Mouse (Mus musculus): Measurements from ENCODE around the gene Ptch1.
A peak's percentile ranks its signal among the peaks of the same experiment; 100 is the strongest.

The Ptch1 gene

DNA sequence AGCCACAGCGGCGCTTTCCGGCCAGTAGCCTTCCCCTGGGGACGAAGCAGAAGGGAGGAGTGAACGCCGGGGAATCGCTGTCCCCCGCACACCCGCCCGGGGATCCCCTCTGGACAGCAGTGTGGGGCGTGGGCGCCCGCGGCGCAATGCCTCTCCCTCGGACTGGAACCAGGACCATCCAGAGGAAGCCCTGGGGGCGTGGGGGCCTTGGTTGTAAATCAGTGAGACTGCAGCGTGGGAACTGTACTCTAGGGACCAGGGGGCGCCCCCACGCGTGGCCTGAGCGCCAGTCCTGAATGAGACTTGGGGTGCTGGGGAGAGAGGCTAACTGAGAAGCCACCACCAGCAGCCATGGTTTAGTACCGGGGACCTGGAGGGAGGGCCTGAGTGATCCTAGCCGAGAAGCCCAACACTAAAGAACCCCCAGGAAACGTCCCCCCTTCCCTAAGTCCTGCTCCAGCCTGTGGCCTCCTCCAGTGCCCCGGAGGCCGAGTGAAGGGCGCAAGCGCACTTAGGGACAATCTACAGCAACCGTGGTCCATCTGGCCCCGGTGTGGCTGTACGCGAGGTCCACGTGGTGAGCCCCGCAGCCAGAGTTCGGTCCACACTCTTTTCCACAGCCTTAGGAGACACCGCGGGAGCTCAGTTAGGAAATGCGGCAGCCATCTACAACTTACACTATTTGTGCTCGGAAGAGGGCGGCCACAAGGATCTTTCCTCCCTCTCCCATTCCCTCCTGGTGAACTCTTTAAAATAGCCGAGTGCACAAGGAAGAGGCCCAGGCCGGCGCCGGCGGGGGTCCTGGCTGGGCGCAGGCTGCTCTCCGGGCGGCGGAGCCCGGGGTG is 9.4 kb downstream of the Ptch1 start:
- peak; percentile 59 for DNase-seq (ENCODE audit: low spot score)

DNA sequence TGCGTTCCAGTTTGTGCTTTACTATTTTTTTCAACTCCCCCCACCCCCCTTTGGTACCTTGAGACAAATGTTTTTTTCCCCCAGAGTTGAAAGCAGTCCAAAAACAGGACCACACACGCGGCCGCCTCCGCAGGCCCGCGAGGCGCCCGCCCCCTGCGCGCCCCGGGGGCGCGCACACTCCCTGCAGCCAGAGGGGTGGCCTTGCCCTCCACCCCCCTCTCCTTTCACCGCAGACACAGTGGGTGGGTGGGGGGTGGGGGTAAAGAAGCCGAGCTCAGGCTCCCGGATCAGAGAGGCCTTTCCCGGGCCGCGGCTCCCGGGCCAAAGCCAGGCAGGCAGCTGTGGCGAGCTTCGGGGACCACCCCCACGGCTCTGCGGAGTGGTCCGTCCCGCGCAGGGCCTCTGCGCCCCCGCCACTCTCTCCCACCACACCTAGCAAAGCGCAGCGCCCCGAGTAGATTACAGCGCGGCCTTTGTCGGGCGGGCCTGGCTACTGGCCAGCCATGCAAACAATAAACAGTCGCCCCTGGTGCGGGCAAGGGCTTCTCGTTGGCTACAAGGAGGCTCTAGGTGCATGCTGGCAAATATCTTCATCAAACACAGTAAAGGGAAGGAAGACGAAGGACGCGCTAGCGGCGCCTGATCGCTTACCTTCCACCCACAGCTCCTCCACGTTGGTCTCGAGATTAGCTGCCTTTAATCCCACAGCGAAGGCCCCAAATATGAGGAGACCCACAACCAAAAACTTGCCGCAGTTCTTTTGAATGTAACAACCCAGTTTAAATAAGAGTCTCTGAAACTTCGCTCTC is 10.2 kb downstream of the Ptch1 start:
- peak; percentile 81 for DNase-seq (ENCODE audit: low spot score)

DNA sequence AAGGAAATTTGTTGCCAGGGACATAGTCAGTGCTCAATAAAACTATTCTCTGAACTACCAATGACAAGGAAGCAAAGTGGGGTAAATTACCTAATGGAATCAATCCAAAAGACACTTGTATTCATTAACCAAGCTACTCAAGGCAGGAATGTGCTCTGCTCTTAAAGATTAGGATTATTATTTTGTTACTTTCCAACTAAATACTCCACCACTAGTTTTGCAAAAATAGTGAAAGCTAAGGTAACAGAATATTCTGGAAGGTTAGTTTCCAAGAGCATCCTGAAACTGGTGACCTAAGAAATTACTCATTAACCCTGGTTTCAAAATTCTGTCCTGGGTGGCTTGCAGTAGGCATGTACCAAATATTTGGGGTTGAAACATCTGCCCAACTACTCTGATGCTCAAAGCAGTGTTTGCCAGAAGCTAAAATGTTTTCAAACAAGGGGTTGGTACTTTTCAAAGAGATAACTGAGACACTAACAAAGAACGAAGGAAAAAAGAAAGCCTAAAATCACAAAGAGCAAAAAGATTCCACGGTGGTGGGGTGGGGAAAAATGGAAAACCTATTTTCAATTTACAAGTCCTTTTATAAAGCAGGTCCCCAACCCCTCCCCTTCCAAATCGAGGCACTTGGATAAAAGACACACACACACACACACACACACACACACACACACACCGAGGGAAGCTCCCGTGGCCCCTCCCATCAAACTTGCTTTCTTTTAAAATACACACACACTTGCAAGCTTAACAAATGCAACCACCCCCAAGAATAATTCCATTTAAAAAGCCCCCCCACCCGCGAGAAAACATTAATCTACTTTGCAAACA is 11.0 kb downstream of the Ptch1 start:
- no peak for DNase-seq (ENCODE audit: low spot score)

DNA sequence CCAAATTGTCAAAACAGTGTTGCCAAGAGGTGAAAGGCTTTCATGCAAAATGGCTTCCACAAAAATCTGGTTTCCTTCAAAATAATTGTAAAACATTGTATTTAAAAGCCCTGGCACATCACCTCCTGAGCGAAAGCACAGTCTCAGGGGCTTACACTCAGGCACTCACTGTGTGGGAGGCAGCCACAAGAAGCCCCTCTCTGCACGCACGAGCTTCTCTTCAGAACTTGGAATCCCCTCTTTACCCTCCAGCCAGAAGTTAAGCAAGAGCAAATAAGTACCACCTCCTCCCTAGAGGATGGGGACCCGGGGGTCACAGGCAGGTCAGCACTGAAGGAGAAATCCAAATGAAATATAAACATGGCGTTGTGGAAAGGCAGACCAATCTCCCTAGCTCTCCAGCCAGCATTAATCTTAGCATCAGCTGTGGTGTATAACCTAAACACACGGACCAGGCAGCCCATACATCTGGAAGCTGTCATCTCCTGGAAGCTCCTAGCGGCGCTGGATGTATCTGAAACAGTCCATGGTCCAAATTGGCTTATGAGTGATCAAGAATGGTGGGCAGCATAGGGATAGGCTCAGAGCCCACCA is 15.0 kb downstream of the Ptch1 start:
- DNase-seq (ENCODE audit: low spot score) = peak; percentile 69

DNA sequence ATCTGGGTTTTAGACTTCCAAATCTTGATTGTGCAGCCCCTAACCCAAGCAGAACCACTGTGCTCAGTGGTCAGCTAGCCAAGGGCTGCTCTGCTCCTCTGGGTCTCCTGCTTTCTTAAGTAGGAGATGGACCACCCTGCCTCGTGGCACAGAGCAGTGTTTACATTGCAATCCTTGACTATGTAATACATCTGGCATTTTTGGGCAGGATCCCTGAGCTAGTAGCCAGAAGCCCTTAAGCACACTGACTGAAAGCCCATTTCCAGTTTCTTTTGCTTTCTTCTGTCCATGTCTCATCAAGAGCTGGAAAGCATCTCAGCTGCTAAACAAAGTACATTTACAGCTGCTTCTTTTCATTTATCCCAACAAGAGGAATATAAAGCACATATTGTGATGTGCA is 17.0 kb downstream of the Ptch1 start:
- DNase-seq (ENCODE audit: low spot score) = no peak

DNA sequence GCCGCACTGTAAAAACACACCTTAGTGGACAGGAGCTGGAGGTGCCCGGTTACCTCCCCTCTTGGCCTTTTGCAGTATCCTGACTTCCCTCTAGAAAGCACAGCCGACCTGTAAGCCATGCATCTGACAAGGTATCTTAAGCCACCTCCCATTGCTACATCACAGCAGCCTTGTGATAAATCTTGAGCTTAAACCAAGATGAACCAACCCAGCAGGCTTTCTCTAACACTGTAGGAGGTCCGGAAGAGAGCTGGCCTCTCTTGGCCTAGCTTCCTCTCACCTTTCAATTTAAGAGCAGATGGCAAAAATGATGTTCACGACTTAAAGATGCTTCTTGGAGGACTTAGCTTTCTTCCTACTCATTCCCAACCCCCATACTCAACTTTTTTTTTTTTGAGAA is 17.5 kb downstream of the Ptch1 start:
- DNase-seq (ENCODE audit: low spot score) = no peak

DNA sequence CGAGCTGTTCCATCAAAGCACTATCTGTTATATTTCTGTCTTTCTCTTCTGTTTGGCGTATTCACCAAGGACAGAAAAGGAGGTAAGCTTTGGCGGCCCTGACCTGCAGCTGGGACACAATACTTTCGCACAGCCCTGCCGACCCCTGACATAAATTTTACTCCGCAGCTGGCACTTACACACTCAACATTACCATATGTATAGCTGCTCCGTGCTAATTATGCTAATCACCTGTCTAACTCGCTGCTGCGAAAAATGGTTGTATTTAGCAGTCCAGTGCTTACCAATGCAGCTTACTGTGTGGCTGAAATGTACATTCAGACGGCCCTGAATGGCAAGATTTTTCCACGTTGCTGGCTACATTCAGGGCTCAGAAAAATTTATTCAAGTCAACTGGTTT is 18.8 kb downstream of the Ptch1 start:
- peak; percentile 78 for DNase-seq (ENCODE audit: low spot score)

DNA sequence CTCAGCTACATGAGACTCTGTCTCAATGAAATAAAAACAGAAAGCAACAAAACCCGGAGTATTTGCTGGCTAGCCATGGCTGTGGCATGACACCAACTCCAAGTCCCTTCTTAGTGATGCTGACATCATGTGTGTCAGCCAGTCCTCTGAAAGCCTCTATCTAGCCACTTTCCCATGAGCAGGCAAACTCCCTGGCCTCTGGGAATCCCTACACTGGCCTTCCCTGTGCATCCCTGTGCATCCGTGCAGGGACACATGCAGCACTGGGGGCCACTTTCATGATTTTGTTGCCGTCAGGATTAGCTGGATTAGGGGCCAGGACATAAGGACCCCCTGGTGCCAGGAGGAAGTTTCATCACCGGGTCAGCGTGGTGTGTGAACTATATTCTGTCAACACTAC is 20.0 kb downstream of the Ptch1 start:
- DNase-seq (ENCODE audit: low spot score) = no peak

DNA sequence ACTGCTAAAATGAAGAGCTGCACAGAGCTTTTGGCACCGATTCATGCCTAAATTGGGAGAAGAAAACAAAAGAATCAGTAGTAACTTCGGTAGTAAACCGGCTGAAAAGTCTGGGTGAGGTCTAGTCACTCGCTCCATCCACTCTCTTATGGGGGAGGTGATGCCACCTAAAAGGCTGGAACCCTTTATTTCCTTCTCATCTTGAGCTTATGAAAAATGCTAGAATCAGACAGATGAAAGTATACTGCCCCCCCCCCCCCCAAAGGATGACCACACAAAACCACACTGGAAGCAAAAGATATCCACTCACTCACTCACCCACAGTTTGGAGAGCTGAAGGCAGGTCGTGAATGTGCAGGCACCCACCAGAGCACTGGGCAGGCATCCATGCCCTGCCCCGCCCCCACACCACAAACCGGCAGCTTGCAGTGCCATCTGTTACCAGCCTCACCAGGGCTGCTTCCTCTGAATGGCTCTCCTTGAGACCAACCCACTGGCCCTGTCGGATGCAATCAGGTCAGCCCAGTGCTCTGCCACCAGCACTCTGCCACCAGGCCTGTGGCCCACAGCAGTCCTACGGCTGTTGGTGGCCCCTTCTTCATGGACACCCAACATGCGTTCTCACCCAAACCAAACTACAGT is 21.0 kb downstream of the Ptch1 start:
- DNase-seq (ENCODE audit: low spot score) = no peak

DNA sequence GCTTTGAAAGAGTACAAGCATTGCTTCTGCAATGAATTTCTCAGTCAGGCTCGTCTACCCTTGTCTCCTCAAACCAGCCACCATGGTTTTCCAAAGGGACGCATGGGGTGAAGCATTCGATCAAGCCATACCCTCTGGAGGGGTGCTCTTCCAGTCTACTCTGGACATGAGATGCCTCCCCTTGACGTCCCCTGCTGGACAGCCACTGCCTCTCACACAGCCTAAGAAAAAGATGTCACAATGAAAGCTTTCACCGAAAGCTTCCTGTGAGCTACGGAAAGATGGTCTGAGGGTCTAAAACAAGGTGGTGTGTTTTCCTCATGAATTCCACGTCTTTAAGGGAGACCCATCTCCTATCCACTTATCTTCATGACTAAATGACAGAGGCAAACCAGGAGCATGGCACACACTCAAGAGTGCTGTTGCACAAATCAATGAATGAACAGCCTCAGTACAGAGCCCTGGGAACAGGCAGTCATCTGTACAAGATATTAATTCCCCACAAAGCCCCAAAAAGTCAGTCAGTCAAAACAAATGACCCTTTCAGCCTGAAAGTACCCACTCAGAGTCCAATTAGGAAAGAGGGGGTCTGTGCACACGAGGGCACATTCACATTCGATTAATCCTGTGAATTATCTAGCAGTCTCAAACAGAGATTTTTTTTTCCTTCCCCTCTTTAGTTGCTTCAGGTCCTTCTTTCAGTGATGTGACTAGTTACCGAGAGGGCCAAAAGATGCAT is 21.7 kb downstream of the Ptch1 start:
- no peak for DNase-seq (ENCODE audit: low spot score)

DNA sequence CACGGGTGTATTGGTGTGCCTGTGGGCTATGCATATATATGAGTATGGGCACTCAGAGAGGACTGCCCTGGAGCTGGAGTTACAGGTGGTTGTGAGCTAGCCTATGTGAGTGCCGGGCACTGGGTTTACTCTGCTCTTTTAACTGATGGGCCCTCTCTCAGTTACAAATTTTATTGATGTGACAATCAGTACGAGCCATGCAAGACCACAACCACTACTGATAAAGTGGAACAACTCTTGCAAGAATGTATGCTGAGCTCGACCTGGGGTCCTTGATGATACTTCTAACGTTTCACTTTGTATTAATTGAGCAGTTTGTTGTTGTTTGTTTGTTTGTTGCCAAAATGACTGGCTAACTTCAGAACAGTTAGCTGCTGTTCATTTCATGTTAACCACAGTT is 23.0 kb downstream of the Ptch1 start:
- no peak for DNase-seq (ENCODE audit: low spot score)

DNA sequence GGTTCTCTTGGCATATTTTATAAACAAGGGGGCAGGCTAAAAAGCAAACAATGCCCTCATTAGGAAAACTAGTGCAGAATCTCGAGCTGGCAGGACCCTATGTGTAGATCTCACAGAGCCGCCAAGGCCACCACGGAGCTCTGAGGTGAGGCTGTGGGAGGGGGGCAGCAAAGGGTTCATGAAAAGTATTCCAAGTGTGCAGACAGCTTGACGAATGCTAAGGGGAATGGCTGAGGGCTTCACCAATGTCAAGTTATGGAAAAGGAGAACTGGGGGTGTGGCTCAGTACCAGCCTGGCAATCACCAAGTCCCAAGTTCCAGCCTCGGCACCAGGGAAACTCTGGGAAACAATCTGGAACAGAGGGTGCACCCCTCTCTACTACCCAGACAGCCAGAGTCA is 24.2 kb downstream of the Ptch1 start:
- DNase-seq (ENCODE audit: low spot score) = no peak

DNA sequence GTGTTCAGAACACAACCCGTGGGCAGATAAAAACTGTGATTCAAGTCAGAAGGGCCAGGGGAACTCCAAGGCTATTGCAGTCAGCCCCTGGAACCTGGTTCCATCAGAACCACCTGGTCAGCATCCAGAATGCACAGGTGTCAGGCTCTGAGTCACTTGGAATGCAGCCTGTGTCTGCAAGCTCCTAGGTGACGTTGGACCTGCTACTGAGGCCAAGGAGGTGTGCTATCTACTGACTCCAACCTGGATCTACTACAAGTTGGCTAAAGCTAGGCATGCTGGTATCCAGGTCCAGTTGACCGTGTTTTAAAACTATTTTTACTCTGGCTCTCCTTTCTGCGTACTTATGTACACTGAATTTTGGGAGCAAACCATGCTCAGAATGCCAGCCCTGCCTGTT is 24.8 kb downstream of the Ptch1 start:
- DNase-seq (ENCODE audit: low spot score) = no peak

DNA sequence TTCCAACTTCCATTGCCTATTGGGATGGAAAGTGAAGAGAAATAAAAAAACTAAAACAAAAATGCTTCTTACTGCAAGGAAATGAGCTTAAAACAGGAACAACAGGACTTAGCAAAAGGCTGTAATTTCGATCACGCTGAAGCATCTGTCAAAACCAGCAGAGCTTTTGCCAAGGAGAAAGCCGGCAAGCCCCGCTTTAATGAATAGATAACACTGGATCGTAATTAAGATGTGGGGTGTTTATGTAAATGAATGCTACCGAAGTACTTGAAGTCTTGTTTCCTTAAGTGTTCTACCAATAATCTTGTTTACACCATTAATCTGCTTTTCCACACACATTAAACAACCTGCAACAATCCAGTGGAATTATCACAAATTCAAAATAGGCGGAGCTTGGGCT is 28.1 kb downstream of the Ptch1 start:
- no peak for DNase-seq (ENCODE audit: low spot score)

DNA sequence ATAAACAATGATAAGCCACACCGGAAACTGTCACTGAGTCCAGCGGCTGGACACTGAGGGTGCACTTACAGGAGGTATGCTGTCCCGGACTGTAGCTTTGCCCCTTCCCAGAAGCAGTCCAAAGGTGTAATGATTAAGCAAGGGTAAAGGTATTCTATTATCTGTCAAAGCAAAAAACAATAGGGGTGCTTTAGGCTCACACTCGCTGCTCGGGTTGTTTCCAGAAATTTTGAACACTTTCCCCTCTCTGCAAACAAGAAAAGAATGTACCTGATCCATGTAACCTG is 28.5 kb downstream of the Ptch1 start:
- DNase-seq (ENCODE audit: low spot score) = no peak

DNA sequence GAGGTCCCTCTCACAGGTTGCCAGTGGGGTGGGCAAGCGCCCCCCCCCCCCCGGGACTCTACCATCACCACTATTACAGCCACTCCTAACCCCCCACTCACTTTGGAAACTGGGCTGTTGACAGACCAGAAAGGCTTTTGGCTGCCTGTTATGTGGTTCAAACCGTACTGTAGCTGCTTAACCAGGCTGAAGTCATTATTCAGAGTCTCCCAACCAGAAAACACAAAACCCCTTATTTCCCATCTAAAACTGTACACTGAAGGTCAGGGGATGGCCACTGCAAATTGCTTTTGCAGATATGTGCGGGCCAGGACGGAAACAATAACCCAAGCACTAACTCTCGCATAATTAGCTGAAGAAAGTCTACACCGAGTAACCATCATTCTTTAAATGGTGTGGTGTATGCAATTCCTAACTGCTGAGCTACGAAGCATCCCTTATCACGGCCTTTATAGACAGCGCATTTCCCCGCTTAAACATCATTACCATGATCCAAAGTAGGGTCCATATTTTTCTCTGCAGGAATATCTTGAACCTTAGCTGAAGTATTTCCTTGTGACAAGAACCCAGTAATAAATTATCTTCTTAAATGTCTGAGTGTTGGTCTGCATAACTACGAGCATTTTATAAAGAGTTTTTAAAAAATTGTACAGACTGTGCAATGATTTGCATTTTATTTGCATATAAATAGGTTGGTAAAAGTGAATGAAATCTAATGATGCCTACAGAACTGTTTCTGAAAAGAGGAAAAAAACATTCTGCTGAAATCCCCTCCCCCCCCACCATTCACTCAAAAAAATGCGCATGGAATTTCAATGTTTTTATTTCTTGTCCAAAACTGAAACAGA is 29.1 kb downstream of the Ptch1 start:
- no peak for DNase-seq (ENCODE audit: low spot score)

DNA sequence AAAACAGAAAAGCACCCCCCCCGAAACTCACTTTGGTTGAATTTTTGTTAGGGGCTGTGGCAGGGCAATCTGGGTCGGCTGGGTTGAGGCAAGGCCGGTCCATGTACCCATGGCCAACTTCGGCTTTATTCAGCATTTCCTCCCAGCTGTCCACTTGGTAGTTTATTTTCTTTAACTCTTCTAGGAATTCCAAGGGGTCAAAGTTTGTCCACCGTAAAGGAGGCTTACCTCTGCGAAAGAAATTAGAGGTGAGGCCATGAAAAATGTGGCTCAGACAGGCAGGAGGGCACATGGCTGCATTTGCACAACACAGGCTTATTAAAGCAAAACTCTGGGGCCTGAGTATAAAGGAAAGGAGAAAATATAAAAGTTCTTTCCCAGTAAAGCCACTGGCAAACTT is 29.9 kb downstream of the Ptch1 start:
- no peak for DNase-seq (ENCODE audit: low spot score)

DNA sequence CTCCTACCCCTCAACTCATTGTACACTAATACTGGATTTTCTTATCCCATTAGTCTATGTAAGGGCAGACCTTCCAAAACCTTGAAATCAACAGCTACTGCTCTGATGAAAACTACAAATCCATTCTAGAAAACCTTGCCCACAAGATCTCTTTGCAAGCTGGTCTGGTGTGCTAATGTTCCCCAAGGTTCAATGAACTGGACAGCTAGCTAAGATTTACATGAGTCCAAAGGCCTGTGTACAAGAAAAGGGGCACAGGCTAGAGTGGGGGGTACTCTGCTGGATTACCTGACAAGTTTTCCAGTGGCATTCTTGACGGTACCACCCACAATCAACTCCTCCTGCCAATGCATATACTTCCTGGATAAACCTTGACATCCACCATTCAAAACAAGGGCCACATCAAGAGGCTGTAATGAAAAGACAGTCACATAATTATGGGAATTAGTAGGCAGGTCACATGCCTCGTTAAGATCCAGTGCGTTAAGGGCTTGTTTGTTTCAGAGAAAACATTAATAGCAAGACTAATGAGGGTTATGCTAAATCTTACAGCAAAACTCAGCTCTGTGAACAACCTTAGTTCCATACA is 30.5 kb downstream of the Ptch1 start:
- DNase-seq (ENCODE audit: low spot score) = no peak

DNA sequence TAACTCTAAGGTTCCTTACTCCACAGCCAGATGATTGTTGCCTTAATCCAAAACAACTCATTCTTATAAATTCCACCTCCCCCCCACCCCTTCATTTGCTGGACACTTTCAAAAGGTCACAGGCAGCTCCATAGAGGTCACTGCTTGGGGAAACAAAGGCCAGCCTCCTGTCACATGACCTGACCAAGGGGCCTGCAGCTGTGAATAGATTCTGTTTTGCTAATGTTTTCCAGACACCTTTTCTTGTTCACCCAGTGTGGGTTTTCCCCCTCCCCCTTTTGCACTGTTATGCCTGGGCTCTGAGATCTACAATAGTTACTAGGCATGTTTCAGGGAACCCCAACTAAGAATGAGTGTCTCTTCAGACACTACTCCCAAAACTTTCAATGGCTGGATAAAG is 31.9 kb downstream of the Ptch1 start:
- no peak for DNase-seq (ENCODE audit: low spot score)

DNA sequence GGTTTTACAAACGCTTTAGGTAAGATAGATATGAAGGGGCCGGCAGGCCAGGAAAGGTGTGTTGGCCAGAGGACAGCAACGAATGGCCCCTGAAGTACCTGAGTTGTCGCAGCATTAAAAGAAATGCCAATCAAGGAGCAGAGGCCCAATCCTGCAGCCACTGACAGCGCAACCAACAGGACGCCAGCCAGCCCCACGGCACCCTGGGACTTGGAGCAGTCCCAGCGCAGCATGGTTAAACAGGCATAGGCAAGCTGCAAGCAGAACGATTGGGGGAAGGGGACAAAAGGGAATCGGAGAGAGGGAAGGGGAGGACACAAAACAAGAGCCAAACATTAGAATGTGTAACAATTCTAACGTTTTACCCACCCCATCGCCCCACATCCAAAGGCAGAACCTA is 32.8 kb downstream of the Ptch1 start:
- DNase-seq (ENCODE audit: low spot score) = no peak

All from embryo, embryonic 10 days (tissue).